Mouse (Mus musculus): ENCODE data around the gene Hbq1b.

Gene Hbq1b

DNA sequence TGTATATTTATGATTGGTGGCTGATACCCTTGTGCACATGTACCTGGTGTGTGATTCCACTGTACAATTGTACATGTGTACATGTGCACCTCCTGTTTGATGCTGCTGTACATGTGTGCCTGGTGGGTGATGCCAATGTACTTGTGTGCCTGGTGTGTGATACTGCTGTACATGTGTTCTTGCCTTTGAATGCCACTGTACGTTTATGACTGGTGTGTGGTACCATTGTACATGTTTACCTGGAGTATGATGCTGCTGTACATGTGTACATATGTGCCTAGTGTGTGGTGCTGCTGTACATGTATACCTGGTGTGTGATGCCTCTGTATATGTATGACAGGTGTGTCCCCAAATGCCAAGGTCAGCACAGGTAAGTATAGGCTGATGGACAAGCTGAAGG is 14.7 kb downstream of the Hbq1b start:
- DNase-seq = no peak

DNA sequence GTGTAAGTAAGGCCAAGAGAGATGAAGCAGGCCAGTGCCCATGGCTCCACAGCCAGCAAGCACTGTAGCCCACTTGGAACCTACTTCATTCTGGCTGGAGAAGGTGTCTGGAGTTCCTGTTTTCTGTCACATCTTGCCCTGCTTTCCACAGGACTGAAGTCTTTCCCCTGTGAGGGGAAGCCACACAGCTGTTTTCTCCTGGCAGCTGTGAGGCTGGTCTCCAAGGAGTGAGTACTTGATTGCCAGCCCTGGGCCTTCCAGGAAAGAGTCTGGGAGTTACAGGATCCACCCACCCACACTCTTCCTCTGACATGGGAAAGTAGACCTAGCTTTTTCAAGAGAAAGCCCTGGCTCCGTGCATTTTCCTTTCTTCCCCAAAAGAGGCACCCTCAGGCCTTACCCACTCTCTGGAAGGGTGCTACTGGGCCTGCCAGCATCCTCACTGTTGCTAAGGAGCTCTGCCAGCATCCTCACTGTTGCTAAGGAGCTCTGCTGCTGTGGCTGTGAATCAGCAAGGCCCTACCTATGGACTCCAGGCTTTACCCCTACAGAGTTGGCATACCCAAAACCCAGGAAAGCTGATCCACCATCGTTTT is 16.2 kb downstream of the Hbq1b start:
- DNase-seq = no peak

DNA sequence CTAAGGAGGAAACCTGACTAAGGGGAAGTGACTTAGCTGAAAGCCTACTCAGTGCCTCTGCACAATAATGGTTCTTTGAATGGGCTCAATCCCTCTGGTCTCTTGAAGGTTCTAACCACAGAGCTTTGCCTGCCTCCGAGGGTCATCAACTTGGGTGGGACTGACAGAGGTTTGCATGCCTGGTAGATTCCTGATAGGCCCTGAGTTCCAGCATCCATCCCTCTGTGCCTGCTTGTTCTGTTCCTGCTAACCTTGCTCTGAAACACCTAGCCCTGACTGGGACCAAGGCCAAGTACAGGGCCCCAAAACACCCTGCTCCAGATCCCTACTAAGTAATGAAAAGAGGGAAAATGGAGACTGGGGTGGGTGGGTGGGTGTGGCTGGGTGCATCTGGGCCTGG is 16.7 kb downstream of the Hbq1b start:
- no peak for DNase-seq

DNA sequence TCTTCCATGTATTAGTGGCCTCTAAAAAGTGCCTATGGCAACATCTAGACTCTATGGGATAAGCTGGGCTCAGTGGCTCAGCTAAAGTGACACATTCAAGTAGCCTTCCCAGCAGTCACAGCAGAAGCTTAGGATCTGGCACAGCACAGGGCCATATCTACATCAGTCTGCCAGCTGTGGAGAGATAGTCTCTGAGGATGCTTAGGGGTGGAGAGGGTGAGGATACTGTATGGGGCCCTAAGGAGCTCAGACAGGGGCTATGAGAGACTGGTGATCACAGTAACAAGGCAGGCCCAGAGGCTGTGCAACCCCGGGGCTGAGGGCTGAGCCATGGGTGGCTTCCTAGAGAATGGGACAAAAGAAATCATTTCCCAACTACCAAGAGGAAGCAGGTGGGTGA is 20.2 kb downstream of the Hbq1b start:
- DNase-seq = no peak

- DNase-seq = no peak
Observed at GRCm38 (mm10) chr11:32309446-32309845, 22.7 kb downstream of the Hbq1b start.

DNA sequence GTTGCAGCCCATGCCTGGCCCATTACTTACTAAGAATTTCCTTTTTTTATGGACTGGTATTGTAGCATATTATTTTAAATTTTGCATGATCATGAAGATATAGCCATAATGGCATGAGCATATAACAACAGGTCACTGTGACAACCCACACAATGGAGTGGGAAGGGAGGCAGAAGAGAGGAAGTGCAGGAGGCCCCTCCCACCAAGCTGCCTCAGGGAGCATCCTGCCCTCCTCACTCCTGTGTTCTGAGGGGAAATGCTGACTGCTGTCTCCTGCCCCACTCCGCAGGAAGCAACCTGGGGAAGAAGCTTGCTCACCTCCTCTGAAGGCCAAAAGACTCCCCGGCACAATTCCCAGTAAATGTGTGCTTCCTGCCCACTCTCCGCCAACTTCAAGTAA is 23.2 kb downstream of the Hbq1b start:
- no peak for DNase-seq

DNA sequence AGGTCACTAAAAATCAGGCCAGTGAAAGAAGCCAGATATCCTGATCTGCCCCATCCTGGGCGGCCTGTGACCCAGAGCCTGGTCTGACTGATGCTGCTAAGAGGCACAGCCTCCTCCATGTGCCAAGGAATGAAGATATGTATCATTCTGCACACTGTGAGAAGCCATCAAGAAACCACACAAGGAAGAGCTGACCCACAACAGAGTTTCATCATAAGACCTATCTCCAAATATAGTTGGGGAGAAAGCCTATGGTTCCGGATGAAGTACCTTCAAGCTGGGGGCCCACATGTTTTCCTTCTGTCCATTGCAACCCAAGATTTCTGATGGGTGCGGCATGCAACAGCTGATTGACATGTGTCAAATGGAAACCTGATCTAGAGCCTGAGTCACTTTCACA is 29.2 kb downstream of the Hbq1b start:
- no peak for DNase-seq

DNA sequence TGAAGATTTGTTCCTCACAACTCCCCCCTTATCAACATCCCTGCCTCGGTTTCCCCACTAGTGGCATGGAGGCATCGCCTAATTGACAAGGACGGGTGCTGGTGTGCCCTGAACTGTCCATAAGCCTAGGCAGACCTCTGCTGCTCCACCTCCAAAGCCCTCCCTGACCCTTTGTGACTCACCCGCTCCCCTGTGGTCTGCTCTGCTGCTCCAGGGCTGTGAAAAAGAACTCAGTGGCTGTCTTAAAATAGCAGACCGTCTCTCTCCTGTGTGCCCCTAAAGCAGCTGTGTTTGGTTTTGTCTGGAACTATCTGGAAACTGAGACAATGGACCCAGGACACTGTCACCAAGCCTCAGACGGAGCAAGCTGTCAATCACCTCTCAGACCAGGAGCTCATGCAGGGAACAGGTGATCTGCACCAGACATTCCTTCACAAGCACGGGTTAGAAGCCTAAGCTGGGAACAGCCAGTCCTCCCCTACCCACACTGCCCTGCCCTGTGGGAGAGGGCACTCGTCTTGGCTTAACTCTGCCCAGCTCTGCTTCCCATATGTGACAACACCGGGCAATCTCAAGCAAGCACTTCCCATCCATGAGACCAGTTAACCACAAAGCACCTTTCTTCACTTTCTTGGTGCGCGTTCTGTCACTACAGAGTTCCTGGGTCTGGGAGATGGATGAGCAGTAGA is 33.9 kb downstream of the Hbq1b start:
- DNase-seq = no peak

DNA sequence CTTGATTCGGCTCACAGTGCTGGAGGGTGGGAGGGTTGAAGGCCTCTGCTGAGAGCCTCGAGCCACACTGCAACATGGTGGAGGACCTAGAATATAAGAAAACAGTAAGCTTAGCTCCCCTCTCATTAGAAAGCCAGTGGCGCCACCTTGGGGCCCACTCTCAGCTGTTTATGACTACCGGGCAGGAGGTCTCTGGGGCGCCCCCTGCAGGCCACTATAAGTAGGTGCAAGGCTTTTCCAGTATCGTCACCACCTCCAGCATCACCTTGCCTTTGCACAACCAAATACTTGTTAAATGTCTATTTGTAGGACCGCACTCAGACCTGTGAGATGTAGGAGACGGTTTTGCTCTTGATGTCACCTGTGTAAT is 34.4 kb downstream of the Hbq1b start:
- DNase-seq = peak; percentile 42 to 50

DNA sequence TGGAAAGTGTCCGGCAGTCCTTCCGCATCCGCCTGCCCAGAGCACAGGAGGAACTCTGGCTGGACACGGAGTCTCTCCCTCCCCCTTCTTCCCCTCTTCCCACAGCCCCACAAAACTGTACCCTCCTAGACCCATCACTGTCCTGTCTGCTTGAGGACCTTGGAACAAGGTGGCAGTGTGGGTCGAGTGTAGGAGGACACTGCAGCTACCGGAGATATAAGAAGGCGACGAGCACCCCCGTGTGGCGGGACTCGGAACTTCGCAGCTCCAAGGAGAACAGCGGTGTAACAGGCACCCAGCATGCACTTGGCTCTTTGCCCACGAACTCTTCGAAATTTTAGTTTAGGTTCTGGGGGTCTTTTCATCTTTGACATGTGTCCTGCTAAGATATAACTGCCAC is 37.8 kb downstream of the Hbq1b start:
- DNase-seq = peak; percentile 89 to 91

DNA sequence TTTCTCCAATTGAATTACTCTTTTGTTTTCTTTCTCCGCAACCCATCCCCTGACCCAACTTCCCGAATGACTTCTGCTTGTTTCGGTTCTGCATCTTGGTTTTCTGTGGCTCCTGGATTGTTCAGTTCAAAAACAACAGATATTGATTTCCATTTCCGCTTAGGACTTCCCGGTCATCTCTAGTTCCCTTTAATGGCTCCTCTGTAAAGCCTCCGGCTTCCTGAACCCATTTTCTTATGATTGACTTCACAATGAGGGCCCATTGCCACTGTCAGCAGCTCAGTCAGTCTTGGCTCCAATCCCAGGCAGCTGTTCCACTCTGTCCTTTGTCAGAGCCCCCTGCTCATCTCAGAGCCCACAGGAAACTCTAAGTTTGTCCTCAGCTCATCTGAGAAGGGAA is 44.3 kb downstream of the Hbq1b start:
- no peak for DNase-seq

GRCm38 (mm10) chr11:32331861-32332260 is 45.1 kb downstream of the Hbq1b start:
- no peak for DNase-seq

DNA sequence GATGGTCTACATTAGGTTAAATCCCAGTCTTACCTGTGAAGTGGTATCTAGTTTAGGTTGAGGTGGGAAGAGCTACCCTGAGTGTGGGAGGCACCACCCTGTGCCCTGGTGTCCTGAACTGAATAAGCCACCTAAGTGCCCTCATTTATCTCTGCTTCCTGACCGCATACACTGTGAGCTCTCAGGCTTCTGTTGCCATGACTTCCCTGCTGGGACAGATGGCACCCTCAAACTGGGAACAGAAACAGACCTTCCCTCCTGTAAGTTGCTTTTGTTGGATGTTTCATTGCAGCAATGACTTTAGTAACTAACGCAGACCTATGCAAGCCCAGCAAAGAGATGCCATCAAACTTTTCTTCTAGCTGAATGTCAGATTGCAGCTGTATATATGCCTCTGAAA is 46.5 kb downstream of the Hbq1b start:
- DNase-seq = peak in 1 of 2 experiments; percentile 18

GRCm38 (mm10) chr11:32336435-32336907 is 49.7 kb downstream of the Hbq1b start:
- no peak for DNase-seq
